Mouse (Mus musculus) layer of hippocampus, adult 9-11 months (tissue): ENCODE results near the gene Dyrk3.
A peak's percentile ranks its signal among the peaks of the same experiment; 100 is the strongest.

Experiments used
- DNase-seq: peaks from one replicate; pipeline ENCODE4 v3.0.0; 2022

The Dyrk3 gene

DNA sequence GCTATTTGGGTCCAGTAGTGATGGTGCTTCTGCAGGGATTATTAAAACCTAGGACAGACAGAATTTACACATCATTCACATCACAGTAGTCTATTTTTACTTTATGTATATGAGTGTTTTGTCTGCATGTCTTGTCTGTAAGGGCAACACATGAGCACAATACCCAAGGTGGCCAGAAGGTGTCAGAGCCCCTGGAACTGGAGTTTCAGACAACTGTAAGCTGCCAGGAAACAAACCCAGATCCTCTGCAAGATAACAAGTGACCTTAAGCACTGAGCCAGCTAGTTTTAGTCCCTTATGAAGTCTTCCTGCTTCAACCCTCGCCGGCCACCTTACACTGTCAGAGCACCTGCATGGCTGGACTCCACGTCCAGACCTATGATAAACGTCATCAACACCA lies 58.4 kb downstream of the Dyrk3 start:
- DNase-seq, result no peak

DNA sequence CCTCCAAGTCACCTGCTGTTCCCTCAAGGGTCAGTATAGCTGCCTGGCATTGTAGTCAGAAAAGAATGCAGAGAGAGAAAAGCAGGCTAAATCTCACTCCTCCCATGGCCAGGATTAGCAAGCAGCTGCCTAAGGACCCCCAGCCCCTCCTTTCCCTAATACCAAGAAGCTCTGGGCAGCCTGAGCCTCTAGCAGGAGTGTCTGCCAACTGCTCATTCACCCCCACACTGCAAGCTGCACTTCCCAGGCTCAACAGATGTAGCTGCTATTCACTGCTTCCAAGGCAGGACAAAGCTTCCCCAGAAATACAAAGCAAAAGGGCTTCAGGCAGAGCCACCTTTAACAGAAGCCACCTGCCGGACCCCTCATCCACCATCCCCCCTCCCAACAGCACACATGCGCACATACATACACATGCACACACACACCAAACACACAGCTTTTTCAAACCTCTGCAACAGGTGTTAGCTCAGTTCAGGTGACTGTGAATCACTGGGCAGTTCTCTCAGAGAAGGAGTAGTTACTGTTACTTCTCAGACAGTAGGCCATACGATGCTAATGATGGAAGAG lies 59.3 kb downstream of the Dyrk3 start:
- DNase-seq, result peak; percentile 87
